Mouse (Mus musculus) lung, embryonic 16.5 days (tissue): ENCODE data around the gene Samd7. TPM values are rescaled to one million over a fixed set of nuclear protein-coding genes. Genes with fewer than 3 reads are reported as not detected.

Source experiments
- ATAC-seq: fragments of 200-750 bp; cut with Nextera tagmentation; 2 replicates; pipeline ENCODE4 v1.8.0; 2017; ENCODE audit warnings: low read depth, mild to moderate bottlenecking, moderate library complexity
- H3K27ac ChIP-seq: fragments of 300-500 bp; sonication (generic); 2 replicates; pipeline ENCODE4 v1.5.1; 2014; ENCODE audit warnings: mild to moderate bottlenecking, control low read depth, low read length
- H3K27me3 ChIP-seq: fragments of 300-500 bp; sonication (generic); 2 replicates; pipeline ENCODE4 v1.6.1; 2014; ENCODE audit warnings: low read depth, low read length, mixed read lengths; ENCODE audit not compliant: control insufficient read depth, insufficient read depth
- H3K36me3 ChIP-seq: fragments of 300-500 bp; sonication (generic); 2 replicates; pipeline ENCODE4 v1.6.1; 2014; ENCODE audit warnings: low read length; ENCODE audit not compliant: control insufficient read depth, insufficient read depth
- H3K4me1 ChIP-seq: fragments of 300-500 bp; sonication (generic); replicated peaks from 2 replicates; pipeline ENCODE4 v1.6.1; 2014; ENCODE audit warnings: low read length, mixed read lengths; ENCODE audit not compliant: control insufficient read depth, insufficient read depth
- H3K4me2 ChIP-seq: fragments of 300-500 bp; sonication (generic); 2 replicates; pipeline ENCODE4 v1.6.1; 2014; ENCODE audit warnings: low read depth, low read length, control low read depth
- H3K4me3 ChIP-seq: fragments of 300-500 bp; sonication (generic); 2 replicates; pipeline ENCODE4 v1.5.1; 2014; ENCODE audit warnings: mild to moderate bottlenecking, low read length, control low read depth
- H3K9ac ChIP-seq: fragments of 300-500 bp; sonication (generic); 2 replicates; pipeline ENCODE4 v1.6.1; 2014; ENCODE audit warnings: low read length, control low read depth
- H3K9me3 ChIP-seq: fragments of 300-500 bp; sonication (generic); 2 replicates; pipeline ENCODE4 v1.6.1; 2016; ENCODE audit warnings: low read length; ENCODE audit not compliant: control insufficient read depth
- WGBS: fragments of 180-500 bp; shearing (Covaris S2); extraction: QIAGEN DNeasy Blood & Tissue Kit; methylation state at CpG from one replicate; pipeline ENCODE4 v1.1.7; 2014; 5-methylcytosine and 5-hydroxymethylcytosine counted together
- polyA plus RNA-seq: library from polyadenylated mRNA; unstranded; fragments of >200 nt; fragmentation: Nextera tagmentation; extraction: Ambion mirVana; gene quantifications from 2 replicates; pipeline ENCODE4 v1.2.1, GENCODE M21; 2015

The Samd7 gene
- polyA plus RNA-seq, 1 experiment from 2014 or later, result not detected

- H3K27me3 ChIP-seq, result no peaks in the 10 kb centered on the region
- no peak overlapping the region for H3K4me3 ChIP-seq
- H3K9me3 ChIP-seq, result no peaks in the 10 kb centered on the region
- H3K9ac ChIP-seq, result no peak overlapping the region
- no peak for ATAC-seq
- 72% methylated on average over 6 of the region's 6 CpGs for WGBS
- H3K36me3 ChIP-seq, result no peaks in the 10 kb centered on the region
- no peak overlapping the region for H3K4me2 ChIP-seq
- no peak overlapping the region for H3K27ac ChIP-seq
- no peaks in the 10 kb centered on the region for H3K4me1 ChIP-seq
Observed at GRCm38 (mm10) chr3:30741306-30741705, 4.8 kb upstream of the Samd7 start.

GRCm38 (mm10) chr3:30742891-30743290, 3.2 kb upstream of the Samd7 start:
- Histone ChIP-seq H3K4me2 (no peak overlapping the region), H3K4me3 (no peak overlapping the region), H3K27ac (no peak overlapping the region), H3K9me3 (no peaks in the 10 kb centered on the region), H3K27me3 (no peaks in the 10 kb centered on the region), H3K4me1 (no peaks in the 10 kb centered on the region), H3K9ac (no peak overlapping the region), H3K36me3 (no peaks in the 10 kb centered on the region)
- no peak for ATAC-seq
- 86% methylated on average over 7 of the region's 7 CpGs for WGBS

- H3K36me3 ChIP-seq, result no peaks in the 10 kb centered on the region
- peak; percentile 36; the same call in 1 of the 2 replicates for ATAC-seq
- no peak overlapping the region for H3K27ac ChIP-seq
- H3K9me3 ChIP-seq, result no peaks in the 10 kb centered on the region
- 74% methylated on average over 9 of the region's 9 CpGs for WGBS
- H3K4me3 ChIP-seq, result no peak overlapping the region
- H3K4me1 ChIP-seq, result no peaks in the 10 kb centered on the region
- no peak overlapping the region for H3K9ac ChIP-seq
- H3K4me2 ChIP-seq, result no peak overlapping the region
- H3K27me3 ChIP-seq, result no peaks in the 10 kb centered on the region
Observed at GRCm38 (mm10) chr3:30748316-30748715, 2.2 kb downstream of the Samd7 start.

GRCm38 (mm10) chr3:30754696-30755095, 8.6 kb downstream of the Samd7 start:
- Histone ChIP-seq H3K4me2 (no peak overlapping the region), H3K9me3 (no peaks in the 10 kb centered on the region), H3K9ac (no peak overlapping the region), H3K4me1 (no peaks in the 10 kb centered on the region), H3K27me3 (no peaks in the 10 kb centered on the region), H3K4me3 (no peak overlapping the region), H3K27ac (no peak overlapping the region), H3K36me3 (no peaks in the 10 kb centered on the region)
- 94% methylated on average over 4 of the region's 4 CpGs for WGBS
- ATAC-seq, result no peak

- no peaks in the 10 kb centered on the region for H3K36me3 ChIP-seq
- peaks cover 2% of the 10 kb centered on the region; the same call in 1 of the 2 replicates for H3K4me1 ChIP-seq
- ATAC-seq, result no peak
- no peak overlapping the region for H3K9ac ChIP-seq
- no peak overlapping the region for H3K4me3 ChIP-seq
- no peaks in the 10 kb centered on the region for H3K27me3 ChIP-seq
- H3K9me3 ChIP-seq, result no peaks in the 10 kb centered on the region
- no peak overlapping the region for H3K4me2 ChIP-seq
- WGBS, result 85% methylated on average over 4 of the region's 4 CpGs
- no peak overlapping the region for H3K27ac ChIP-seq
Observed at GRCm38 (mm10) chr3:30764877-30765276, 18.8 kb downstream of the Samd7 start.

GRCm38 (mm10) chr3:30765311-30766027, 19.4 kb downstream of the Samd7 start:
- Histone ChIP-seq H3K4me3 (no peak overlapping the region), H3K4me2 (no peak overlapping the region), H3K9ac (no peak overlapping the region), H3K27ac (no peak overlapping the region), H3K36me3 (no peaks in the 10 kb centered on the region), H3K9me3 (no peaks in the 10 kb centered on the region), H3K4me1 (peaks cover 2% of the 10 kb centered on the region; the same call in 1 of the 2 replicates), H3K27me3 (no peaks in the 10 kb centered on the region)
- peak; percentile 45; the same call in 1 of the 2 replicates for ATAC-seq
- WGBS, result 57% methylated on average over 10 of the region's 10 CpGs

GRCm38 (mm10) chr3:30766177-30766576, 20.1 kb downstream of the Samd7 start:
- no peak overlapping the region for H3K9ac ChIP-seq
- 46% methylated on average over 7 of the region's 7 CpGs for WGBS
- no peak overlapping the region for H3K27ac ChIP-seq
- H3K27me3 ChIP-seq, result no peaks in the 10 kb centered on the region
- H3K4me2 ChIP-seq, result no peak overlapping the region
- no peaks in the 10 kb centered on the region for H3K9me3 ChIP-seq
- no peaks in the 10 kb centered on the region for H3K36me3 ChIP-seq
- H3K4me3 ChIP-seq, result no peak overlapping the region
- H3K4me1 ChIP-seq, result peaks cover 2% of the 10 kb centered on the region; the same call in 1 of the 2 replicates
- peak; percentile 79 for ATAC-seq

GRCm38 (mm10) chr3:30767271-30767670, 21.2 kb downstream of the Samd7 start:
- Histone ChIP-seq H3K4me1 (peaks cover 2% of the 10 kb centered on the region; the same call in 1 of the 2 replicates), H3K27ac (no peak overlapping the region), H3K4me2 (no peak overlapping the region), H3K4me3 (no peak overlapping the region), H3K36me3 (no peaks in the 10 kb centered on the region), H3K9me3 (no peaks in the 10 kb centered on the region), H3K27me3 (no peaks in the 10 kb centered on the region), H3K9ac (no peak overlapping the region)
- ATAC-seq, result no peak
- 84% methylated on average over 6 of the region's 6 CpGs for whole genome bisulfite sequencing

- no peak overlapping the region for H3K27ac ChIP-seq
- H3K9ac ChIP-seq, result no peak overlapping the region
- peaks cover 2% of the 10 kb centered on the region; the same call in 1 of the 2 replicates for H3K4me1 ChIP-seq
- no peak overlapping the region for H3K4me3 ChIP-seq
- ATAC-seq, result no peak
- no peaks in the 10 kb centered on the region for H3K36me3 ChIP-seq
- no peak overlapping the region for H3K4me2 ChIP-seq
- no peaks in the 10 kb centered on the region for H3K9me3 ChIP-seq
- H3K27me3 ChIP-seq, result no peaks in the 10 kb centered on the region
- WGBS, result 42% methylated on average over 10 of the region's 10 CpGs
Observed at GRCm38 (mm10) chr3:30769755-30770515, 23.8 kb downstream of the Samd7 start.
